Mouse (Mus musculus): Measurements from ENCODE around the gene Ptger2. TPM values are rescaled to one million over a fixed set of nuclear protein-coding genes. Genes with fewer than 3 reads are reported as not detected.

The Ptger2 gene
- 0.08 and 0.55 TPM in 2 replicates for polyA plus RNA-seq (2012; ENCODE audit: low replicate concordance)

DNA sequence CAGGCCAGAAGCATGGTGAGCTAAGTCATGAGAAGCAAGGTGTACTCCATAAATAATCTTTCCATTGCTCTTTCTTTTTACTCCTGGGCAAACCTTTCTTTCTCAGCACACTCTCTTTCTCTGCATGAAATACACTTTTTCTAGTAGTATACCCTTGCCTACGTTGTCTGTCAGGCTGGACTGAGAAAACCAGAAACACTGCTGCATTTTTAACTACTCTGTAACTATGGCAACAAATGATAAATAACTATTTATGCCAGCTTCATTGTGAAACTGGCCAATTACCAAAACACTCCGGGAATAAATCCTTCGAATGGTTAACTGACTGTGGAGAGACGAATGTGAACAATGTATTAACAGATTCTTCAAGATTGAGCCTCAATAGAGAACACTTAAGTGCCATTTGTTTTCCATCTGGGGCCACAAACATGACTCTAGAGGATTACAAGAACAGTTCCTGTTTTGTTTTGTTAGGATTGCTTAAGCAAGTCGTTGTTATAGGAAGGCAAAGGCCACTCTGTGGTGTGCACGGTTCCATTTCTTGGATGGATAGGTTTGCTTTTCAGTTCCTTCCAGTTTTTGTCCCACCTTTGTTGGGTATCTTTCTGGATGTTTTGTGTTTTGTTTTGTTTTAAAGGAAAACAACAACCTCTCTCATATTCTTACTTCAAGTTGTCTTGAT lies at the start of gene Ptger2:
Gene Ptger2 (plus strand): TSS at position 522 of the 682 bp plus-strand sequence.

Other genes with a start within 250 kb of the Ptger2 start
- not detected in 2 replicates for gene Gm8267, start 237.9 kb upstream of the Ptger2 start, polyA plus RNA-seq (2012; ENCODE audit: low replicate concordance)
- gene Ptgdr, start 128.8 kb upstream of the Ptger2 start, polyA plus RNA-seq (2012; ENCODE audit: low replicate concordance): not detected in 2 replicates
- gene Gpr137c, start 231.5 kb downstream of the Ptger2 start, polyA plus RNA-seq (2012; ENCODE audit: low replicate concordance): 0.42 and 1.5 TPM in 2 replicates
- gene Txndc16, start 232.1 kb downstream of the Ptger2 start, polyA plus RNA-seq (2012; ENCODE audit: low replicate concordance): 0.23 and 4.6 TPM in 2 replicates